Mouse (Mus musculus) layer of hippocampus, adult 18-20 months (tissue): ENCODE measurements around the gene Inmt. TPM values are rescaled to one million over a fixed set of nuclear protein-coding genes. Genes with fewer than 3 reads are reported as not detected.
A peak's percentile ranks its signal among the peaks of the same experiment; 100 is the strongest.
"Not testable (repeated sequence)": the region's sequence is repeated elsewhere in the genome, so short reads cannot be mapped to it uniquely, and the experiment has no call there.

Source experiments
- DNase-seq, 2 experiments: peaks; one replicate each; pipeline ENCODE4 v3.0.0; 2022; ENCODE audit warnings: low spot score in 2 of 2
- long read RNA-seq: library from polyadenylated mRNA; stranded (forward); transcript quantifications from one replicate; pipeline ENCODE4 v2.0.0, GENCODE M21; 2021
- total RNA-seq, 2 experiments: library from RNA; stranded (reverse); gene quantifications; 2 replicates each; pipeline ENCODE4 v1.2.3; 2021

Inmt gene
- 1 to 10 TPM; 1.4 to 1.8 TPM for total RNA-seq
- long read RNA-seq, result 0 reads

- DNase-seq, result no peak
Measured at GRCm38 (mm10) chr6:55174741-55175181, at the start of gene Inmt. Inmt (minus strand) TSS chr6:55175043.

GRCm38 (mm10) chr6:55223986-55224385 lies 49.1 kb upstream of the Inmt start:
- DNase-seq, result no peak

DNA sequence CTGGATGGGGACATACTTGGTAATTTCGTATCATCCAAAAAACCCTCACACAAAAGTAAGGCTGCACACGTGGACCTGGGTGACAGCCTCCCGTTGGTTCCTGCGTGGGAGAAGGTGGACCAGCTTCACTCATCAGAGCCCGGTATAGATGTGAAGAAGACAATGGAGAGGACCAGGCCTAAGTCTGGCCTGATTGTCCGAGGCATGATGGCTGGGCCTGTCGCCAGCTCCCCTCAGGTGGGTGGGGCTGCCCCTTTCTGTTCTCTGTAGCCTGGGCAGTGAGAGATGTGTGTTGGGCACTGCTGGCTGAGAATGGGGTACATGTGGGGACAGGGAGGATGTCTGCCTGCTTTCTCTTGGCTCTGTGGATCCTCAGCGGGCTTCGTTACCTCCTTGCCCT lies 43.4 kb upstream of the Inmt start:
- DNase-seq, result no peak

- DNase-seq, result no peak
Measured at GRCm38 (mm10) chr6:55214541-55214940, 39.7 kb upstream of the Inmt start.

- no peak for DNase-seq
Measured at GRCm38 (mm10) chr6:55210423-55211365, 35.9 kb upstream of the Inmt start.

DNA sequence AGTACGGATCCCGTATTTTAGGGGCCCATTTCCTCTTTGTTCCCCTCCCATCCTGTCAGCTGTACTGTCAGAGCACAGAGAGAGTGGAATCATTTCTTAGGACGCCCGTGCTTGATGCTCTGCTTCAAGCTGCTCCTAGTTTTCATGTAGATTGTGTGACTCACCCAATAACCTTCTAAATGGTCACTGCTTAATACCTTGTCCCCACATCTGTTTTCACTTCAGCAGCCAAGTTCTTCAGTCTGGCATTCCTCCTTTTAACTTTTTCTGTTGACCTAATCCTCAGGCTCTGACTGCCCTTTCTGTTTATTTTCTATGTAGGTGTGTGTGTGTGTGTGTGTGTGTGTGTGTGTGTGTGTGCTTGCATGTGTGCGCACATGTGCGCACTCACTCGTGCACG lies 32.9 kb upstream of the Inmt start:
- no peak for DNase-seq

GRCm38 (mm10) chr6:55203931-55204330 lies 29.1 kb upstream of the Inmt start:
- peak in 1 of 2 experiments; percentile 11 for DNase-seq

DNA sequence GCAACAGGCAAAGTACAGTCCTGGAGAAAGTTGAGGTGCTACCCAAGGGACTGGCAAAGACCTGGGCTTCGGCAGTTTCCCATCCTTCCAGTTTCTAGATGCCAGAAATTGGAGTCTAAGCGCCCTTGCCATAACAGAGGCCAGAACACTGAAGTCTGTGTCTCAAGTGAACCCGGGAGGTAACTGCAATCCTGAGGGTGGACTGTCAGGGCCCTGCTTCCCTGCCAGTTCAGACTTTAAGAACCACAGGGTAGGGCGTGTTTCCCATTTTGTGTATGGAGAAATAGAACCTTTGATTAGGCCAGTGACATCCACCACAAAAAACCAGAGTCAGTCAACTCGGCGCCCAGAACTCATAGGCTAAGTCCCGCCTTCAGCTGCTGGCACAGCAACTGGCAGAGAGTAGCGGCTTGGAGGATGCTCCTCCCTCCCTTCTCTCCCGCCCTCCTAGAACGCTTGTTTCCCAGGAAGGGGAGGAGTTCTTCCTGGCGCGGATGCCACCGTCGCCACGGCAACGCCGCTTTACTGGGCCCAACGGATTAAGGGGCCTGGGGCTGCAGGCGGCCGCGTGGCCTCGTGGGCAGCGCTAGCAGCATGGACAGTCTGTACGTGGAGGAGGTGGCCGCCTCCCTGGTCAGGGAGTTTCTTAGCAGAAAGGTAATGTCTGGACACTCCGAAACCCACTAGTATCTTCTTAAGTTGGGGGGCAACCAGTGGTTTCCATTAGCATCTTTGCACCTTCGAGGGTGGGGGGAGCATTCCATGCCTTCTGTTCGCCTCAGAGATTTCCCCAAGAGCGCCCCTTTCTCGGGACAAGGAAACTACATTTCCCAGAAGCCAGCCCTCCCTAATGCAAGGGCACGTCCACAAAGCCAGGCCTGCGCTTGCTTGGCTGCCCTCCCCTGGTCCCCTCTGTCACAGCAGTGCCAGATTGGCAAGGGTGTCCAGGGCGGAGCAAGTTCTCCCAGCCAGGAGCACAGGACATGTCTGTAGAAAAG lies 28.4 kb upstream of the Inmt start, which contains the start of gene Mindy4:
TSS of gene Mindy4 (plus strand) at position 471 of the 998 bp plus-strand sequence.
- peak; percentile 87 to 93 for DNase-seq

DNA sequence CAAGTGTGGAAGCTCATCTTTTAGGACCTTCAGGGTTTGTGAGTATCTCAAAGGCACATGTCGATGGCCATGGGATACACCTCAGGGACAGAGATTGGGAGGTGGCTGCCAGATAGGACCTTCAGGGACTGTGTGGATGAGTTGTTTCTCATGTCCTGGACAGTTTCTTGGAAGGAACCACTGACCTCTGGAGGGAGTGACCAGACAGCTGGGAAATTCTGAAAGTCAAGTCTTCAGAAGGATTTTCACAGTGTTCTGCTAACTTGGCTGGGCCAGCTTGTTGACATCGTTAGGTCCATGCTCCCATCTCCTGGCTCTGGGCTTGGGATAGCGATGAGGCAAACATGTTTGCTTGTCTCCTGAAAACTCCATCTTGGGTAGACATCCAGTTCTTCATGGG lies 24.2 kb upstream of the Inmt start:
- no peak for DNase-seq

DNA sequence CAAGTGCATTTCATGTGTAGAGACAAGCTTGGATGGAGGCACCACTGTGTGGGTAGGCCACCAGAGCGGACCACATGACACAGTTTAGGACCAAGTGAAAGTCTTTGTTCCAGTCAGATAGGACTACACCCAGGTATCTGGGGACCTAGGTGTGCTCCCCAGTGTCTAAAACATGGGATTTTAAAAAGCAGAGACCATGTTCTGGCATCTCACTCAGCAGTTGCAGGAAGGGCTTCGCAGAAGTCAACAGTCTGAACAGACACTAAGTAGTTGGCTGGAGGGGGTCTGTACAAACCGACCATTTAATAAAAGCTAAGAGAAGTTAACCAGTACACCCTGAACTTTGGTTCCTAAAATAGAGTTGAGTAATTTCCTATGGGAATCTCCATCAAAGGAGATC lies 18.3 kb upstream of the Inmt start:
- no peak for DNase-seq

DNA sequence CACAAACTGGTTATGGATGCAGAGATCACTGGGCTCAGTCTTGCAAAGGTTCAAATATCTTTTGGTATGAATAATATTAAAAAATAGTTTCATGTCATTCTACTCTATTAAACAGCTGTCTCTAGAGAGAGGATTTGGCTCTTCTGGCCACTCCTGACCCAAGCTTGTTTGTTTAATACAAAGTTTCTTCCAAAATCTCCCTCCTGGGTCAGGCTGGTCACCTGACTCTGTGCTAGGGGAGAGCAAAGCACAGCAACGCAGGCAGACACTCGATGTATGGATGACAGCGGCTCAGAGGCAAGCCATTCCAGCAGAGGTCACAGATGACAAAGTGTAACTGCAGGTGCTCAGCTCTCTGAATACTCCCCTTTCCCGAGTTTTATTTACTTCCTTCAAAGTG lies 16.7 kb upstream of the Inmt start:
- no peak for DNase-seq

DNA sequence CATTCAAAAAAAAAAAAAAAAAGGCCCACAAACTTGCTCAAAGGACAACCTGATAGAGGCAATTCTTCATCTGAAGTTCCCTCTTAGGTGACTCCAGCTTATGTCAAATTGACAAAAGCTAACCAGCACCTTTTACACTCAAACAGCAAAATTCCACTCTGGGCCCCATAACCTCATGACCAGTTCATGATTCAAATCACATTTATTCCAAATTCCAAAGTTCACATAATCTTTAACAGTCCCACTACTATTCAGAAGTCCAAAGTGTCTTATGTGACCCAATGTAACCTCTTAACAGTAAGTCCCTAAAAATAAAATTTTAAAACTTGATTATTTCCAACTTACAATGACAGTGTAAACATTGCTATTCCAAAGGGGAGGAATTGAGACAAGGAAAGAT lies 14.6 kb upstream of the Inmt start:
- DNase-seq, result no peak

DNA sequence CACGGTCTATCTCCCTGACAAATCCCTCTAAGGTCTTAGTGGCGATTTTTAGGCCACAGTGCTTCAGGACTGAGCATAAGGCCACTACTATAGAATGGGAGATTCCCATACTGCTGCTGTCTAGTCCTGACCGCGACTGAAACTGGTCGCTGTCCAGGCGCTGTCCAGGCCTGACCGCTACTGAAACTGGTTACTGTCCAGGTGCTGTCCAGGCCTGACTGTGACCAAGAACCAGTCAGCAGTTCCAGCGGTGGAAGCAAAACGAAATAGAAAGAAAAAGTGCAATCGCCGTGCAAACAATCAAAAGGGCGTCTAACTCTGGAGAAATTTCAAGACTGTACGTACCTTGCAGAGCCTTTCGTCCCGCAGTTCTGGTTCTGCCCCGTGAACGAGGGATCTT lies 13.0 kb upstream of the Inmt start:
- DNase-seq, result not testable (repeated sequence)

DNA sequence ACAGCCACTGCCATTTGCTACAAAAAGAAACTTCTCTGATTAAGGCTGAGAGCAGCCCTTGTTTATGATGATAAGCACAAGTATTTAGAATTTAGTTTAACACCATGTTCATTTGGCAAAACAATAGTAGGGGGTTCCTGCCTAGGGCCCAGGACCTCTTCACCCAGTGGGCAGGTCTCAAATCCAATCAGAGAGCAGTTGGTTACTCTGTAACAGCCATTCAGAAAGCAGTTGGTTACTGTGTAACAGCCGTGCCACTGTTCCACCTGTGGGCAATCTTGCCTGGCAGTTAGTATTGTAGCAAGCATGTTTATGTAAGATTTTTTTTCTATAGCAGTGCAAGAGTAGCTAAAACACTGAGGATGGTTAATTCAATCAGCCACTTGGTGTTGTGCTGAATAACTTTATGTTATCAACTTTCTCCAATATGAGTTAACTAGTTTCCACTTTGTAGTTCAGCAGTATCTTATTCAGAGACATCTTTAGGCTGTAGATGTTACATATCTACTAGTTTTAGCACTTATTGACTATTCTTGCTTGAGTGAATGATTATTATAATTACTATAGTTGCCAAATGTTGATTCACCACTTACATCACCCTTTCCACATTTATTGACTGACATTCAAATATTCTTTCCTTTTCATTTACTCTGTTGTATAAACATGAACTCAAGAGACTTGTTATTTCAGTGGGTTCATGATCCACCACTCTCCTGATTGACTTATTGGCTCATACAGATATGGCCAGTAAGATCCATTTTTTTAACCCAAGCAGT lies 8.0 kb upstream of the Inmt start:
- no peak for DNase-seq

DNA sequence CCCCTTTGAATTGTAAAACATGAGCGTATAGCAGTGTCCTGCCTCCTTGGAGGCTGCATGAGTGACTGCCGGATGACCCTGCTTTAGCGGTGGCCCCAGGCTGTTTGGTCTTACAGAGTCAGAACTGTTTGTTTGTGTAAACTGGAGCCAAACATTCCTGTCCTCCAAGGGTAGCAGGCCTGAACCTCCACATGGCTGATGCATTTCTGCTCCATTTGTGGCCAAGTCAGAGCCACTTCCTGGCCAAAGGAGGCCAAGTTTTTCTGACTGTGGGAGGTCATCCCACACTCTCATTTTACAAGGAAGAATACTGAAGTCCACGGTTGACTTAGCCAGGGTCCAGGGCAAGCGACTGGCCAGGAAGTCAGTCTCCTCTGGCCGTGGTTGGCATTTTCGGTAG lies 4.7 kb upstream of the Inmt start:
- DNase-seq, result no peak

DNA sequence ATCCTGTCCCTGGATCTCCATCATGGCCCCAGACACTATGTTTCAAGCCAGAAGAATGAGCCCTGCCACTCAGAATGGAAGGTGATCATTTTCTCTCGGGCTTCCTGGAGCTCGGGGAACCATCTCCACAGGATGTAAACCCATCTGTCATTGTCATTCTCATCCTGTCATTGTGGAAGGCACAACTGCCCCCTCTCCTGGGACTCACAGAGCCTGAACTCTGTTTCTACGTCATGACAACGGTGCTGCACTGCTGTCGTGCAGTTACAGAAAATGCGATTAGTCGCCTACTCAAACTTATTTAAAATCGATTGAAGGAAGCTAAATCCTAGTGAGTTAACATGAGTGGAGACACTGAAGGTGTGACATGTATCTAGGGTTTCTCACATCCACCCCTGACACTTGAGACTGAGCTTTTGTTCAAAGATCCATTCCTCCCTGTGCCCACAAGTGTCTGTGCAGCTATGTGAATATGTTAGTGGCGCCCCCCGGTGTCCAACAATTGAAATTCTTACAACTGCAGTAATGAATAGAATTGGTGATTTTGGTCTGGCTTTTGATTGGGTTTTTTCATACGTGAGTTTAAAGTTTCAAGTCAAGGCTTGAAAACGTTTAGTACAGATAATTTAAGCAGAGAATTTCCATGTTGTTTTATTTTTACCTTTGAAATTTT lies 2.4 kb upstream of the Inmt start:
- peak in 1 of 2 experiments; percentile 52 for DNase-seq

GRCm38 (mm10) chr6:55175892-55176291 lies 1.0 kb upstream of the Inmt start:
- no peak for DNase-seq

GRCm38 (mm10) chr6:55175456-55175855 lies 613 bp upstream of the Inmt start:
- DNase-seq, result no peak

DNA sequence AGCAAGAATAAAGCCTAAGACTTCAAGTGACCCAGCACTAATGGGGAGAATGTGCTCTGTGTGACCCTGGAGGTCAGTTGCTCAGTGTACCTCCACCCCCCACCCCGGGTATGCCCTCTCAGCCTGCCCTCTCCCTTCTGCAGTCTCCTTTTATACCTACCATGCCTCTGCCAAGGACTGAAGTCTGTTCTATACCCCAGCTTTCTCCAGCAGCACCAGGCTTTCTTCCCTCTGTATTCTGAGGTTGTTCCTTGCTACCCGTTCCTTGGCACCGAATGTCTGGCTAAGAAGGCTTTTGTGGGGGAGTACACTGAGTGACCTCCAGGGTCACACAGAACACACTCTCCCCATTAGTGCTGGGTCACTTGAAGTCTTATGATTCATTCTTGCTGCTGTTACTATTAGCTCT lies 898 bp downstream of the Inmt start:
- no peak for DNase-seq

- no peak for DNase-seq
Measured at GRCm38 (mm10) chr6:55173171-55173570, 1.7 kb downstream of the Inmt start.
